Mouse (Mus musculus) midbrain, embryonic 15.5 days (tissue): Measurements from ENCODE around the gene Ddr1. TPM values are rescaled to one million over a fixed set of nuclear protein-coding genes. Genes with fewer than 3 reads are reported as not detected.
"Not testable (repeated sequence)": the region's sequence is repeated elsewhere in the genome, so short reads cannot be mapped to it uniquely, and the experiment has no call there.

Experiments used
- ATAC-seq: fragments of 200-750 bp; cut with Nextera tagmentation; replicated peaks from 2 replicates; pipeline ENCODE4 v1.8.0; 2017; ENCODE audit warnings: moderate TSS enrichment
- H3K27ac ChIP-seq: fragments of 300-500 bp; sonication (generic); 2 replicates; pipeline ENCODE4 v1.5.1; 2015; ENCODE audit warnings: mild to moderate bottlenecking, inconsistent platforms
- H3K27me3 ChIP-seq: fragments of 300-500 bp; sonication (generic); replicated peaks from 2 replicates; pipeline ENCODE4 v1.6.1; 2015; ENCODE audit warnings: inconsistent platforms
- H3K36me3 ChIP-seq: fragments of 300-500 bp; sonication (generic); replicated peaks from 2 replicates; pipeline ENCODE4 v1.6.1; 2015; ENCODE audit warnings: inconsistent platforms
- H3K4me1 ChIP-seq: fragments of 300-500 bp; sonication (generic); 2 replicates; pipeline ENCODE4 v1.6.1; 2015; ENCODE audit warnings: inconsistent platforms
- H3K4me2 ChIP-seq: fragments of 300-500 bp; sonication (generic); 2 replicates; pipeline ENCODE4 v1.6.1; 2015; ENCODE audit warnings: inconsistent platforms, mild to moderate bottlenecking, moderate library complexity
- H3K4me3 ChIP-seq: fragments of 300-500 bp; sonication (generic); 2 replicates; pipeline ENCODE4 v1.5.1; 2015; ENCODE audit warnings: mild to moderate bottlenecking, inconsistent platforms
- H3K9ac ChIP-seq: fragments of 300-500 bp; sonication (generic); 2 replicates; pipeline ENCODE4 v1.6.1; 2015; ENCODE audit warnings: mild to moderate bottlenecking, inconsistent platforms
- H3K9me3 ChIP-seq: fragments of 300-500 bp; sonication (generic); 2 replicates; pipeline ENCODE4 v1.6.1; 2016; ENCODE audit warnings: inconsistent platforms
- WGBS: fragments of 180-500 bp; shearing (Covaris S2); methylation state at CpG from one replicate; pipeline ENCODE4 v1.1.7; 2015; ENCODE audit warnings: mixed read lengths; 5-methylcytosine and 5-hydroxymethylcytosine counted together
- polyA plus RNA-seq: library from polyadenylated mRNA; unstranded; fragments of >200 nt; fragmentation: Nextera tagmentation; extraction: Ambion mirVana; gene quantifications from 2 replicates; pipeline ENCODE4 v1.2.1, GENCODE M21; 2015

The Ddr1 gene
- polyA plus RNA-seq, 1 experiment from 2014 or later = 107 TPM

- no peak for ATAC-seq
- Histone ChIP-seq H3K9me3 (no peaks in the 10 kb centered on the region), H3K4me3 (no peak overlapping the region), H3K36me3 (no peaks in the 10 kb centered on the region), H3K27me3 (no peaks in the 10 kb centered on the region), H3K27ac (no peak overlapping the region), H3K9ac (no peak overlapping the region), H3K4me1 (no peaks in the 10 kb centered on the region), H3K4me2 (no peak overlapping the region)
- 79% methylated on average over 2 of the region's 2 CpGs for WGBS
These were observed 30.1 kb upstream of the Ddr1 start for GRCm38 (mm10) chr17:35734478-35734877.

- no peak overlapping the region for H3K4me3 ChIP-seq
- H3K9ac ChIP-seq = no peak overlapping the region
- 94% methylated on average over 2 of the region's 2 CpGs for WGBS
- no peak for ATAC-seq
- no peaks in the 10 kb centered on the region for H3K36me3 ChIP-seq
- no peaks in the 10 kb centered on the region for H3K27me3 ChIP-seq
- no peak overlapping the region for H3K4me2 ChIP-seq
- H3K27ac ChIP-seq = no peak overlapping the region
- H3K9me3 ChIP-seq = no peaks in the 10 kb centered on the region
- H3K4me1 ChIP-seq = no peaks in the 10 kb centered on the region
These were observed 29.0 kb upstream of the Ddr1 start for GRCm38 (mm10) chr17:35733398-35733797.

DNA sequence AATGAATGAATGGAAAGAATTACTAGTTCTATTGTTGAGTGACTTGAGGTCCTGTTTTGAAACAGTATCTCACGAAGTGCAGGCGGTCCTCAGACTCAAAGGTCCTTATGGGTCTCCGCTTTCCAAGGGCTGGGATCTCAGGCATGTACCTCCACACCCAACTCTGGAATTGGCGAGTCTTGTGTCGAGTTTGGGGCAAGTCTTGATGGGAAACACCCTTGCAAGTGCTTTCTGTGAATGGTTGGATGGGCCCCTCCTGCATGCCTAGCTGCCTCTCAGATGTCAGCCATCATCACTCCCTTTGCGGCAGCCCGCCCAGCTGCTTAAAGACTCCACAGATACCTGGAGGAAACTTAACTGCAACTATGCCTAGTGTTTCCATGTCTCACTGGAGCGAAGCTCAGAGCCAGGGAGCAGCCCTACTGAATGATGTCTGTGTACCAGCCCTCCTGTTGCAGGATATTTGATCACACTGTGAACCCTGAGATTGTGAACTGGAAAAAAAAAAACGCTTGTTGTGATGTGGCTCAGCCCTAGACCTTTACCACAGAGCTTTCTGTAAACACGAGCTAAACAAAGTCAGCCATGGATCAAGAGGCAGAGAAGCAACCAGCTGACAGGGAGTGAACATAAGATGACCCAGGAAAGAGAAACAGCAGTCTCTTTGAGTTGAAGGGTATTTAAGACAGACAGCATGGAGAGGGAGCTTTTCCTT lies 27.2 kb upstream of the Ddr1 start:
- Histone ChIP-seq H3K27ac (no peak overlapping the region), H3K4me1 (no peaks in the 10 kb centered on the region), H3K36me3 (no peaks in the 10 kb centered on the region), H3K4me3 (no peak overlapping the region), H3K27me3 (peaks cover 3% of the 10 kb centered on the region; the same call in 1 of the 2 replicates), H3K4me2 (no peak overlapping the region), H3K9me3 (no peaks in the 10 kb centered on the region), H3K9ac (no peak overlapping the region)
- no peak for ATAC-seq
- 71% methylated on average over 10 of the region's 10 CpGs for WGBS

- not testable (repeated sequence) for H3K9me3 ChIP-seq, H3K27ac ChIP-seq, H3K4me3 ChIP-seq, ATAC-seq, H3K27me3 ChIP-seq, H3K4me1 ChIP-seq, H3K36me3 ChIP-seq, H3K4me2 ChIP-seq, H3K9ac ChIP-seq
- 79% methylated on average over 3 of the region's 3 CpGs for WGBS
These were observed 25.7 kb upstream of the Ddr1 start for GRCm38 (mm10) chr17:35730112-35730511.

GRCm38 (mm10) chr17:35728821-35729220 lies 24.4 kb upstream of the Ddr1 start:
- H3K27me3 ChIP-seq = peaks cover 6% of the 10 kb centered on the region; the same call in 1 of the 2 replicates
- no peaks in the 10 kb centered on the region for H3K9me3 ChIP-seq
- H3K4me3 ChIP-seq = no peak overlapping the region
- no peak for ATAC-seq
- H3K27ac ChIP-seq = no peak overlapping the region
- 74% methylated on average over 4 of the region's 4 CpGs for WGBS
- H3K4me2 ChIP-seq = no peak overlapping the region
- no peak overlapping the region for H3K9ac ChIP-seq
- no peaks in the 10 kb centered on the region for H3K36me3 ChIP-seq
- no peaks in the 10 kb centered on the region for H3K4me1 ChIP-seq

DNA sequence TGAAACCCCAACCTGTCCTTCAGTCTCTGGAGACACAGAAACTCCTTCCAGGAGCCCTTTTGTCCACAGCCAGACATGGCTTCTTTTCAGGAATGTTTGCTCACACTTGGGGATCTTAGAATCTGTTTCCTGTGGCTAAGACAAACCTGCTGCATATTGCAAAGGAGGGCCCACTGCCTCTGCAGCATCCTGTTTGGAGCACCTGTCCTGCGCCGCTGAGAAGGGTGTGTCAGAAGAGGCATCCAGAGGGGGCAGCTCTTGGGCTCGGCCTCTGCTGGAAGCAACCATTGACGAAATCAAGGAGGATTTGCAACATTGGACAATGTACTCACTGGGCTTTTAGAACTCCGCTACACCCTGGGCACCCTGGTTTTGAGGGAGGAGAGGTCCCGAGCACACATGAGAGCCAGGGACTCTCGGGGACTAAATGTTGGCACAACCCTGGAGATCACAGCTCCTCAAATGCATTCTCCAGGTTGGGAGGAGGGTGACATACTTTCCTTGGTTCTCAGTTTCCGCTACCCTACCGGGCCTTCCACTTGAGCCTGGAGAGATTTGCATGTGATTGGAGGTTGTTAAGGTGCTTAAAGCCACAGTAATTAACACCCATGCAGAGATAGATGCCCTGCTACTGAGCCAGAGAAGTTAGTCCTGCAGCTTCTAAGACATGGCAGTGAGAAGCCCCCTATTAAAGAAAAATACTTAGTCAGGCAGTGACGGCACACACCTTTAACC lies 23.2 kb upstream of the Ddr1 start:
- Histone ChIP-seq H3K4me3 (no peak overlapping the region), H3K36me3 (no peaks in the 10 kb centered on the region), H3K4me1 (no peaks in the 10 kb centered on the region), H3K9ac (no peak overlapping the region), H3K4me2 (no peak overlapping the region), H3K27ac (no peak overlapping the region), H3K9me3 (no peaks in the 10 kb centered on the region), H3K27me3 (peaks cover 6% of the 10 kb centered on the region; the same call in 1 of the 2 replicates)
- no peak for ATAC-seq
- 38% methylated on average over 10 of the region's 10 CpGs for WGBS

GRCm38 (mm10) chr17:35727028-35727427 lies 22.6 kb upstream of the Ddr1 start:
- peaks cover 6% of the 10 kb centered on the region; the same call in 1 of the 2 replicates for H3K27me3 ChIP-seq
- H3K9ac ChIP-seq = no peak overlapping the region
- ATAC-seq = no peak
- no peak overlapping the region for H3K27ac ChIP-seq
- H3K4me1 ChIP-seq = no peaks in the 10 kb centered on the region
- H3K9me3 ChIP-seq = no peaks in the 10 kb centered on the region
- 53% methylated on average over 7 of the region's 7 CpGs for WGBS
- no peaks in the 10 kb centered on the region for H3K36me3 ChIP-seq
- H3K4me2 ChIP-seq = no peak overlapping the region
- H3K4me3 ChIP-seq = no peak overlapping the region

GRCm38 (mm10) chr17:35725286-35726232 lies 21.1 kb upstream of the Ddr1 start:
- Histone ChIP-seq H3K27ac (no peak overlapping the region), H3K4me1 (peaks cover under 1% of the 10 kb centered on the region; the same call in 1 of the 2 replicates), H3K36me3 (no peaks in the 10 kb centered on the region), H3K4me2 (no peak overlapping the region), H3K27me3 (peaks cover 6% of the 10 kb centered on the region; the same call in 1 of the 2 replicates), H3K9me3 (no peaks in the 10 kb centered on the region), H3K4me3 (no peak overlapping the region), H3K9ac (no peak overlapping the region)
- WGBS = 29% methylated on average over 21 of the region's 21 CpGs
- ATAC-seq = peak; percentile 73

DNA sequence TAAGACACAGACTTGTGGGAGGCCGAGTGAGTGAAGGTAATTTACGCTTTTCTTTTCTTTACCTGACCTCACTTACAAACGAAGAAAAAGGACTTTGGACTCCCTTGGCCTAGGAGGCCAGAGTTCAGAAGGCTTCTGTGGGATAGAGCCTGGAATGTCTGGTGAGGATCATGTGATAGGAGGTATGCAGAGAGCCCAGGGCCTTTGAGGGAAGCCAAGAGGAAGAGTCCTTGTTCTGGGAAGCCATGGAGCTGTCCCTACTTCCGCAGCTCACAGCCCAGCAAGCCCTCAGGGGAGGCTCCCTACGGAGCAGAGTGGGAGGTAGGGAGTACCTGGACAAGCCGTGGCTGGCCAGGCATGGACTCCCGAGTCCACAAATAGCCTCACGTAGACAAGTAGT lies 17.3 kb upstream of the Ddr1 start:
- Histone ChIP-seq H3K4me2 (no peak overlapping the region), H3K4me3 (no peak overlapping the region), H3K9ac (no peak overlapping the region), H3K36me3 (no peaks in the 10 kb centered on the region), H3K4me1 (peaks cover 9% of the 10 kb centered on the region; the same call in 1 of the 2 replicates), H3K27me3 (0 out of 2 replicates have a peak, but pooled peaks cover 3% of the 10 kb centered on the region), H3K27ac (no peak overlapping the region), H3K9me3 (no peaks in the 10 kb centered on the region)
- ATAC-seq = no peak
- 70% methylated on average over 8 of the region's 8 CpGs for WGBS

DNA sequence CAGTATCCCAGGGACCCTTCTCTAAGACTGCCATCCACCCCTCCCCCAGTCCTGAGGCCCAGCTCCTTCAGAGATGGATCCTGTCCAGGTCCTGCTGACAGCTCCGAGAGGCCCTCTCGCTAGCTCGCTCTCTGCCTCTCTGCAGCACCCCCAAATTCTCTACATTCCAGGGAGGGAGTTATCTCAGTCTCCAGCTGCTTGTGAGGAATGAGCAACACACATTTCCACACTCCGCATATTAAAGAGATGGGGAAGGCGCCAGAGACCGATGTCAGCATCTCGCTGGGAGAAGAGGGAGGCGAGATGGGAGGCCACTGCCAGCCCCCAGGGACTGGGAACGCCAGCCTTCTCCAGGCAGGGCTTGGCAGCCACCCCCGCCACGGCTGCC lies 15.9 kb upstream of the Ddr1 start:
- Histone ChIP-seq H3K27ac (peak overlapping the region; percentile 49; the same call in 1 of the 2 replicates), H3K4me2 (peak overlapping the region; percentile 23; the same call in 1 of the 2 replicates), H3K4me1 (peaks cover 9% of the 10 kb centered on the region; the same call in 1 of the 2 replicates), H3K9ac (no peak overlapping the region), H3K4me3 (no peak overlapping the region), H3K36me3 (no peaks in the 10 kb centered on the region), H3K9me3 (no peaks in the 10 kb centered on the region), H3K27me3 (0 out of 2 replicates have a peak, but pooled peaks cover 3% of the 10 kb centered on the region)
- WGBS = 13% methylated on average over 11 of the region's 11 CpGs
- ATAC-seq = no peak; the same call in 1 of the 2 replicates

GRCm38 (mm10) chr17:35719616-35720339 lies 15.4 kb upstream of the Ddr1 start:
- 0 out of 2 replicates have a peak, but pooled peaks cover under 1% of the 10 kb centered on the region for H3K27me3 ChIP-seq
- no peak overlapping the region for H3K9ac ChIP-seq
- peaks cover 9% of the 10 kb centered on the region; the same call in 1 of the 2 replicates for H3K4me1 ChIP-seq
- H3K36me3 ChIP-seq = no peaks in the 10 kb centered on the region
- no peak overlapping the region for H3K4me2 ChIP-seq
- H3K27ac ChIP-seq = peak overlapping the region; percentile 49; the same call in 1 of the 2 replicates
- no peak for ATAC-seq
- H3K4me3 ChIP-seq = no peak overlapping the region
- WGBS = 70% methylated on average over 9 of the region's 9 CpGs
- H3K9me3 ChIP-seq = no peaks in the 10 kb centered on the region
